Comparison of ENCODE assay signal across 13 mouse cellular contexts in the genomic region with DNA sequence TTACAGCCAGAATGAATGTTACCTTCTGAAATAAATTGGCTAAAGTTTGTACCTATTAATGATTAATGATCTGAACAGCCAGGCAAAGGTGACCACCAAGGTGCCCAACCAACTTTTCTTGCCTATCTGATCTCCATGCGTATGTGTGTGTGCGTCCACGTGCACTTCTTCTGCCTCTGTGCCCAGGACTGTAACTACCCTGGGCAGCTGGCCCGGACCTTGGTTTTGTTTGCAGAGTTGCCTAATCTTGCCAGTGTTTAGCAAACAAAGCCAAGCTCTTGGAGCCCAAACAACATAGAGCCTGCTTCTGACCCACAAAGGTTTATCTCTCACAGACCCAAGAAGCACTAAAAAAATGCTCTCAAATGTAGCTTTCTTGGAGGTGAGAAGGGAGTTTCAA.
A peak's percentile ranks its signal among the peaks of the same experiment; 100 is the strongest.
DNase-seq lines count a peak whose midpoint lies in the region; ATAC-seq and TF ChIP-seq lines count a peak whose summit lies in the region.
"Had no signal": no experiment of that assay in that cellular context is flagged by ENCODE, and none has a peak within 500 bp of the region (broad histone marks: within the 10 kb centered on the region; RNA-seq: fewer than 3 reads in every experiment).

No protein-coding gene starts in this region.

- 69% methylated on average over 4 of the region's 4 CpGs for WGBS in kidney, postnatal 0 days

- no peaks in the 10 kb centered on the region for H3K9me3 ChIP-seq in kidney, postnatal 0 days (replicated peaks; ENCODE audit: low read length)
- H3K9me3 ChIP-seq: heart, embryonic 13.5 days; limb, embryonic 13.5 days had no signal

- TF ChIP-seq CTCF in kidney, postnatal 0 days (IDR thresholded peaks at IDR 0.05; ENCODE audit: low read depth) = no peak

- no peaks in the 10 kb centered on the region; the same call in 1 of the 2 replicates for H3K4me1 ChIP-seq in kidney, postnatal 0 days (replicated peaks; ENCODE audit: insufficient read depth, low read length)

- H3K4me3 ChIP-seq in kidney, postnatal 0 days (replicated peaks; ENCODE audit: low read depth, low read length) = no peak overlapping the region
- H3K4me3 ChIP-seq: heart, embryonic 13.5 days; limb, embryonic 13.5 days had no signal

- no peaks in the 10 kb centered on the region for H3K27me3 ChIP-seq in kidney, postnatal 0 days (ENCODE audit: insufficient read depth, low read length)
- H3K27me3 ChIP-seq: heart, embryonic 13.5 days; limb, embryonic 13.5 days had no signal

- no peaks in the 10 kb centered on the region for H3K36me3 ChIP-seq in kidney, postnatal 0 days (ENCODE audit: insufficient read depth, low read length)
- H3K36me3 ChIP-seq: limb, embryonic 13.5 days had no signal

- no peak overlapping the region for H3K9ac ChIP-seq in kidney, postnatal 0 days (ENCODE audit: low read depth, low read length)
- H3K9ac ChIP-seq: heart, embryonic 13.5 days; limb, embryonic 13.5 days had no signal

- H3K4me2 ChIP-seq in kidney, postnatal 0 days (ENCODE audit: low read length) = no peak overlapping the region
- H3K4me2 ChIP-seq: heart, embryonic 13.5 days; limb, embryonic 13.5 days had no signal

- ATAC-seq in kidney, postnatal 0 days (replicated peaks; ENCODE audit: low FRiP score, low read depth) = peak; percentile 43; the same call in 1 of the 2 replicates
- no peak for ATAC-seq in cerebellum, adult (ENCODE audit: insufficient number of reproducible peaks, low FRiP score, low TSS enrichment)
- no peak for ATAC-seq in activated CD4-positive, CD25-positive, alpha-beta regulatory T cell, adult 4 months
- ATAC-seq: inflammation-experienced regulatory T-cells, adult 6 months had no signal

- peak; percentile 37 for DNase-seq in gastrocnemius, postnatal 25 days
- DNase-seq in gastrocnemius, adult 8-10 months (ENCODE audit: low spot score in 2 of 2) = no peak
- peak; percentile 43 to 48 for DNase-seq in adrenal gland, adult 18-20 months (ENCODE audit: low spot score in 2 of 2)
- no peak for DNase-seq in kidney, postnatal 0 days (ENCODE audit: low spot score)
- DNase-seq in lung, postnatal 10 days = peak; percentile 68
- no peak for DNase-seq in thymus, postnatal 25 days
- DNase-seq: cerebellum, adult 2 months; right cerebral cortex, postnatal 25 days had no signal

- no peak overlapping the region; the same call in 1 of the 2 replicates for H3K27ac ChIP-seq in kidney, postnatal 0 days
- H3K27ac ChIP-seq: heart, embryonic 13.5 days; limb, embryonic 13.5 days had no signal

Comparison
In these comparisons a context has a peak if more than half of its experiments do, and no peak if none do; other contexts are left out.
1. DNase-seq: peak in gastrocnemius, postnatal 25 days (single experiment), adrenal gland, adult 18-20 months (2 of 2) and lung, postnatal 10 days (single experiment); none in gastrocnemius, adult 8-10 months (0 of 2), kidney, postnatal 0 days (single experiment) and thymus, postnatal 25 days (single experiment).